Mouse (Mus musculus) MEL (cell line): ENCODE data around the gene Natd1. TPM values are rescaled to one million over a fixed set of nuclear protein-coding genes. Genes with fewer than 3 reads are reported as not detected.

Experiments used
- DNase-seq: peaks from one replicate; pipeline ENCODE4 v3.0.0; 2011; ENCODE audit warnings: low read depth, low spot score
- H3K27ac ChIP-seq: 2 replicates; pipeline ENCODE4 v1.5.1; 2012; ENCODE audit warnings: low read depth, mild to moderate bottlenecking, control low read depth, low read length, moderate library complexity; ENCODE audit not compliant: control insufficient read depth
- H3K27me3 ChIP-seq, 2 experiments: fragments of 150-350 bp in 1 of 2; sonication (generic) in 1 of 2; 2 replicates each; pipeline ENCODE4 v1.6.1; 2012; ENCODE audit warnings: low read length in 2 of 2, mild to moderate bottlenecking in 2 of 2, improper control_type of control experiment in 1 of 2, moderate library complexity in 1 of 2; ENCODE audit not compliant: insufficient read depth in 2 of 2, control insufficient read depth in 1 of 2
- H3K36me3 ChIP-seq, 2 experiments: 2 replicates each; pipeline ENCODE4 v1.6.1; 2012 to 2014; ENCODE audit warnings: low read length in 2 of 2, improper control_type of control experiment in 1 of 2, inconsistent platforms in 1 of 2, mild to moderate bottlenecking in 1 of 2; ENCODE audit not compliant: insufficient read depth in 2 of 2, control insufficient read depth in 1 of 2
- H3K4me1 ChIP-seq, 2 experiments: fragments of 150-350 bp in 1 of 2; sonication (generic) in 1 of 2; 2 replicates each; pipeline ENCODE4 v1.6.1; 2012; ENCODE audit warnings: low read length in 2 of 2, improper control_type of control experiment in 1 of 2, mild to moderate bottlenecking in 1 of 2; ENCODE audit not compliant: insufficient read depth in 2 of 2, control insufficient read depth in 1 of 2
- H3K4me3 ChIP-seq, 2 experiments: fragments of 150-350 bp in 1 of 2; sonication (generic) in 1 of 2; 2 replicates each; pipeline ENCODE4 v1.5.1; 2012; ENCODE audit warnings: low read depth in 2 of 2, low read length in 2 of 2, mild to moderate bottlenecking in 2 of 2, moderate library complexity in 2 of 2, control low read depth in 1 of 2, improper control_type of control experiment in 1 of 2; ENCODE audit not compliant: control insufficient read depth in 1 of 2, insufficient read depth in 1 of 2
- H3K79me2 ChIP-seq: 2 replicates; pipeline ENCODE4 v1.6.1; 2012; ENCODE audit warnings: mild to moderate bottlenecking, low read length, moderate library complexity; ENCODE audit not compliant: control insufficient read depth, poor library complexity, insufficient read depth
- H3K9ac ChIP-seq: 2 replicates; pipeline ENCODE4 v1.6.1; 2012; ENCODE audit warnings: low read depth, mild to moderate bottlenecking, control low read depth, low read length, moderate library complexity; ENCODE audit not compliant: control insufficient read depth, poor library complexity, severe bottlenecking
- H3K9me3 ChIP-seq: fragments of 150-350 bp; sonication (generic); replicated peaks from 2 replicates; pipeline ENCODE4 v1.6.1; 2012; ENCODE audit warnings: mild to moderate bottlenecking, low read length, improper control_type of control experiment, moderate library complexity; ENCODE audit not compliant: insufficient read depth
- ELF1 ChIP-seq: IDR thresholded peaks from 2 replicates; pipeline ENCODE4 v1.6.1; 2014; ENCODE audit warnings: low read depth, mild to moderate bottlenecking, inconsistent platforms, low read length, improper control_type of control experiment, moderate library complexity
- GATA1 ChIP-seq: IDR thresholded peaks from 2 replicates; pipeline ENCODE4 v1.6.1; 2011; ENCODE audit warnings: low read depth, low read length, improper control_type of control experiment
- HCFC1 ChIP-seq: IDR thresholded peaks from 2 replicates; pipeline ENCODE4 v1.6.1; 2012; ENCODE audit warnings: low read depth, mild to moderate bottlenecking, inconsistent platforms, low read length, improper control_type of control experiment, moderate library complexity
- JUND ChIP-seq: IDR thresholded peaks from 2 replicates; pipeline ENCODE4 v1.6.1; 2011; ENCODE audit warnings: low read depth, mild to moderate bottlenecking, improper control_type of control experiment, low read length
- MAX ChIP-seq: IDR thresholded peaks from 2 replicates; pipeline ENCODE4 v1.6.1; 2011; ENCODE audit warnings: low read length, improper control_type of control experiment
- MYB ChIP-seq: IDR thresholded peaks from 2 replicates; pipeline ENCODE4 v1.6.1; 2011; ENCODE audit warnings: mild to moderate bottlenecking, low read depth, low read length, improper control_type of control experiment
- NRF1 ChIP-seq: IDR thresholded peaks from 2 replicates; pipeline ENCODE4 v1.6.1; 2014; ENCODE audit warnings: low read depth, mild to moderate bottlenecking, inconsistent platforms, low read length, improper control_type of control experiment, moderate library complexity; ENCODE audit not compliant: poor library complexity, insufficient read depth, severe bottlenecking
- SIN3A ChIP-seq: IDR thresholded peaks from 2 replicates; pipeline ENCODE4 v1.6.1; 2012; ENCODE audit warnings: low read length, improper control_type of control experiment, inconsistent platforms
- TCF12 ChIP-seq: IDR thresholded peaks from 2 replicates; pipeline ENCODE4 v1.6.1; 2014; ENCODE audit warnings: low read depth, mild to moderate bottlenecking, inconsistent platforms, low read length, improper control_type of control experiment, moderate library complexity
- USF2 ChIP-seq, 2 experiments: IDR thresholded peaks; 2 replicates each; pipeline ENCODE4 v1.6.1; 2011 to 2012; ENCODE audit warnings: improper control_type of control experiment in 2 of 2, low read length in 2 of 2, borderline replicate concordance in 1 of 2, inconsistent platforms in 1 of 2, low read depth in 1 of 2, mild to moderate bottlenecking in 1 of 2; ENCODE audit not compliant: insufficient read depth in 1 of 2
- ZC3H11A ChIP-seq: IDR thresholded peaks from 2 replicates; pipeline ENCODE4 v1.6.1; 2012; ENCODE audit warnings: low read depth, mild to moderate bottlenecking, inconsistent platforms, low read length, improper control_type of control experiment
- ZKSCAN1 ChIP-seq: IDR thresholded peaks from 2 replicates; pipeline ENCODE4 v1.6.1; 2012; ENCODE audit warnings: low read depth, mild to moderate bottlenecking, inconsistent platforms, low read length, improper control_type of control experiment, moderate library complexity
- polyA plus RNA-seq, 2 experiments: library from polyadenylated mRNA; stranded (reverse) in 1 of 2; unstranded in 1 of 2; fragments of >175 nt in 1 of 2; fragments of >200 nt in 1 of 2; gene quantifications; 2 replicates each; pipeline versions ENCODE4 v1.2.1 to v1.2.4; 2012; ENCODE audit warnings: low replicate concordance in 2 of 2, low read depth in 1 of 2; ENCODE audit not compliant: insufficient read length in 2 of 2, insufficient read depth in 1 of 2, missing spikeins in 1 of 2
- total RNA-seq: library from RNA; depleted of rRNA; stranded (reverse); fragments of 300-350 nt; gene quantifications from 2 replicates; pipeline ENCODE4 v1.2.3, GENCODE M21; 2012

Gene Natd1
- total and polyA plus RNA-seq, 3 experiments = 3.0 to 10.9 TPM; not detected in 1

GRCm38 (mm10) chr11:60934795-60935194 is 20.2 kb upstream of the Natd1 start:
- Histone ChIP-seq H3K9me3 (no peaks in the 10 kb centered on the region), H3K79me2 (peaks cover 91% of the 10 kb centered on the region), H3K27me3 (no peaks in the 10 kb centered on the region), H3K9ac (peak overlapping the region; percentile 40), H3K4me1 (peaks cover 17 to 45% of the 10 kb centered on the region in 2 experiments), H3K4me3 (peak overlapping the region; percentile 5 to 12), H3K36me3 (peaks cover 0 to 35% of the 10 kb centered on the region in 2 experiments; a peak in 3 of 4 replicates), H3K27ac (peak overlapping the region; percentile 72)
- TF ChIP-seq HCFC1 = no peak
- no peak for TF ChIP-seq ELF1
- no peak for TF ChIP-seq MAX
- no peak for TF ChIP-seq TCF12
- TF ChIP-seq MYB = no peak
- no peak for TF ChIP-seq GATA1
- no peak for TF ChIP-seq USF2 (IDR thresholded peaks at IDR 0.05; ENCODE audit: borderline replicate concordance in 1 of 2, insufficient read depth in 1 of 2, low read depth in 1 of 2, low read length in 2 of 2)
- no peak for DNase-seq

GRCm38 (mm10) chr11:60933178-60933930 is 18.8 kb upstream of the Natd1 start:
- peak; percentile 40 for DNase-seq
- Histone ChIP-seq H3K4me3 (peak overlapping the region; percentile 71 to 99), H3K36me3 (peaks cover 0 to 35% of the 10 kb centered on the region in 2 experiments; a peak in 3 of 4 replicates), H3K9ac (peak overlapping the region; percentile 90), H3K4me1 (peaks cover 17 to 45% of the 10 kb centered on the region in 2 experiments), H3K9me3 (no peaks in the 10 kb centered on the region), H3K27ac (peak overlapping the region; percentile 40; the same call in 1 of the 2 replicates), H3K27me3 (no peaks in the 10 kb centered on the region), H3K79me2 (peaks cover 78% of the 10 kb centered on the region)
- TF ChIP-seq ZC3H11A (no peak), ZKSCAN1 (peak; percentile 95)

DNA sequence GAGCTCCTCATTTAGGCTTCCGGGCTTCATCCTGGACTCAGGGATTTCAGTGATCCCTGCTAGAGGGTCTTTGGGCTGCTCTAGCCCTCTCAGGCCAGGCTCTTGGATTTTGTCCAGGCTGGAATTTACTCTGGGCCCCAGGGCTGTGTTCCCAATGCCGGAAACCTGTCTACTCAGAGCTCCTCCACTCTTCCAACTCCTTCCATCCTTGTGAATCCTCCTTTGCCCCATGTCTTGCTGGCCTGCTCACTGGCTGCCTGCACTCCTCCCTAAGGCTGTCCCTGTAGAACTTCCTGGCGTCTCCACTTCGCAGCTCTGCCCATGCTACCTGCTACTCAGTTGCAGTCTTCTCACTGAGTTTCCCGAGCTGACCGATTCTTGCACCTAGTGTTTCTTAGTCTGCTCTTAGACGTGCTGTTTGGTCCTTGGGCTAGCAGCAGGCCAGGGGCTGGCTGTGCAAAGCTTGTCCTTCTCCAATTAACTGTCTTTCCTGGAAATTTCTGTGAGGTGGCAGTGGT is 18.0 kb upstream of the Natd1 start:
- Histone ChIP-seq H3K27ac (peak overlapping the region; percentile 40), H3K4me1 (peaks cover 17 to 47% of the 10 kb centered on the region in 2 experiments)
- peak; percentile 68 for DNase-seq

More for the DNA sequence above, 18.0 kb upstream of the Natd1 start:
- H3K9me3 ChIP-seq = no peaks in the 10 kb centered on the region
- H3K27me3 ChIP-seq = no peaks in the 10 kb centered on the region
- H3K4me3 ChIP-seq = peak overlapping the region; percentile 71 to 99
- H3K36me3 ChIP-seq = peaks cover 0 to 35% of the 10 kb centered on the region in 2 experiments; a peak in 3 of 4 replicates
- H3K79me2 ChIP-seq = peaks cover 70% of the 10 kb centered on the region
- H3K9ac ChIP-seq = peak overlapping the region; percentile 90
- no peak for TF ChIP-seq NRF1
- no peak for TF ChIP-seq JUND
- TF ChIP-seq ZKSCAN1 = no peak
- TF ChIP-seq SIN3A = peak; percentile 42; the same call in 1 of the 2 replicates
- TF ChIP-seq, all 39 proteins: peak for 1
